Mouse (Mus musculus) embryonic fibroblast, embryonic 13.5 days (primary cell): ENCODE measurements at regions not wholly inside any gene's neighbourhood (a gene's known extent, or its start where the extent isn't known, plus 50 kb on each side); places are given as distances from the start of the nearest gene placed in this dataset.

Experiments
- CTCF ChIP-seq: IDR thresholded peaks from 2 replicates; pipeline ENCODE4 v1.5.1; 2011; ENCODE audit warnings: mild to moderate bottlenecking, control low read depth, low read length, moderate library complexity, borderline replicate concordance; ENCODE audit not compliant: insufficient read depth
- POLR2A ChIP-seq: IDR thresholded peaks from 2 replicates; pipeline ENCODE4 v1.6.1; 2011; ENCODE audit warnings: low read depth, mild to moderate bottlenecking, control low read depth, low read length, moderate library complexity

- TF ChIP-seq CTCF: no peak
- TF ChIP-seq POLR2A: no peak
Measured at GRCm38 (mm10) chr15:16616812-16617211, 111.7 kb upstream of the Cdh9 start.
